Mouse (Mus musculus): ENCODE measurements at regions not wholly inside any gene's neighbourhood (a gene's known extent, or its start where the extent isn't known, plus 50 kb on each side); places are given as distances from the start of the nearest gene placed in this dataset.

GRCm38 (mm10) chr2:169501736-169502340 lies 85.7 kb downstream of the Gm11011 start:
- peaks cover 9% of the 10 kb centered on the region; the same call in 1 of the 2 replicates for H3K4me1 ChIP-seq (ENCODE audit: control insufficient read depth, insufficient read depth, low read length)
- no peaks in the 10 kb centered on the region for H3K27me3 ChIP-seq (ENCODE audit: control insufficient read depth, insufficient read depth, low read length)
- WGBS: 81% methylated on average over 11 of the region's 11 CpGs
- H3K4me3 ChIP-seq (ENCODE audit: low read length): no peak overlapping the region
- no peak overlapping the region for H3K4me2 ChIP-seq (replicated peaks; ENCODE audit: low read depth, low read length)
- H3K36me3 ChIP-seq (ENCODE audit: control insufficient read depth, insufficient read depth, low read length): no peaks in the 10 kb centered on the region
- H3K9ac ChIP-seq (ENCODE audit: low read depth, low read length): no peak overlapping the region
- H3K27ac ChIP-seq (ENCODE audit: low read depth, low read length): no peak overlapping the region; the same call in 1 of the 2 replicates
- ATAC-seq (ENCODE audit: low FRiP score, low TSS enrichment): no peak
- H3K9me3 ChIP-seq (ENCODE audit: control insufficient read depth, low read length): no peaks in the 10 kb centered on the region

- no peaks in the 10 kb centered on the region for H3K36me3 ChIP-seq (ENCODE audit: control insufficient read depth, insufficient read depth, low read length)
- no peak overlapping the region for H3K27ac ChIP-seq (ENCODE audit: low read depth, low read length)
- H3K4me3 ChIP-seq (ENCODE audit: low read length): no peak overlapping the region
- 78% methylated on average over 10 of the region's 10 CpGs for WGBS
- peaks cover 10% of the 10 kb centered on the region for H3K4me1 ChIP-seq (ENCODE audit: control insufficient read depth, insufficient read depth, low read length)
- no peaks in the 10 kb centered on the region for H3K27me3 ChIP-seq (ENCODE audit: control insufficient read depth, insufficient read depth, low read length)
- no peak for ATAC-seq (ENCODE audit: low FRiP score, low TSS enrichment)
- no peak overlapping the region for H3K4me2 ChIP-seq (replicated peaks; ENCODE audit: low read depth, low read length)
- no peak overlapping the region for H3K9ac ChIP-seq (ENCODE audit: low read depth, low read length)
- H3K9me3 ChIP-seq (ENCODE audit: control insufficient read depth, low read length): no peaks in the 10 kb centered on the region
These were observed 92.2 kb downstream of the Gm11011 start for GRCm38 (mm10) chr2:169495368-169495767.

- Histone ChIP-seq H3K27ac (ENCODE audit: low read depth, low read length) (no peak overlapping the region), H3K4me2 (replicated peaks; ENCODE audit: low read depth, low read length) (no peak overlapping the region), H3K9me3 (ENCODE audit: control insufficient read depth, low read length) (no peaks in the 10 kb centered on the region), H3K9ac (ENCODE audit: low read depth, low read length) (no peak overlapping the region), H3K4me1 (ENCODE audit: control insufficient read depth, insufficient read depth, low read length) (peaks cover 10% of the 10 kb centered on the region), H3K27me3 (ENCODE audit: control insufficient read depth, insufficient read depth, low read length) (no peaks in the 10 kb centered on the region), H3K36me3 (ENCODE audit: control insufficient read depth, insufficient read depth, low read length) (no peaks in the 10 kb centered on the region), H3K4me3 (ENCODE audit: low read length) (no peak overlapping the region)
- WGBS: 65% methylated on average over 11 of the region's 11 CpGs
- ATAC-seq (ENCODE audit: low FRiP score, low TSS enrichment): no peak
These were observed 92.8 kb downstream of the Gm11011 start for GRCm38 (mm10) chr2:169494503-169495311.

GRCm38 (mm10) chr2:169493609-169494275 lies 93.8 kb downstream of the Gm11011 start:
- H3K4me2 ChIP-seq (replicated peaks; ENCODE audit: low read depth, low read length): no peak overlapping the region
- ATAC-seq (ENCODE audit: low FRiP score, low TSS enrichment): no peak
- H3K4me1 ChIP-seq (ENCODE audit: control insufficient read depth, insufficient read depth, low read length): peaks cover 10% of the 10 kb centered on the region
- no peaks in the 10 kb centered on the region for H3K27me3 ChIP-seq (ENCODE audit: control insufficient read depth, insufficient read depth, low read length)
- no peak overlapping the region for H3K9ac ChIP-seq (ENCODE audit: low read depth, low read length)
- H3K27ac ChIP-seq (ENCODE audit: low read depth, low read length): no peak overlapping the region
- WGBS: 61% methylated on average over 16 of the region's 16 CpGs
- no peaks in the 10 kb centered on the region for H3K9me3 ChIP-seq (ENCODE audit: control insufficient read depth, low read length)
- no peak overlapping the region for H3K4me3 ChIP-seq (ENCODE audit: low read length)
- no peaks in the 10 kb centered on the region for H3K36me3 ChIP-seq (ENCODE audit: control insufficient read depth, insufficient read depth, low read length)

GRCm38 (mm10) chr2:169483934-169484333 lies 103.6 kb downstream of the Gm11011 start:
- H3K36me3 ChIP-seq (ENCODE audit: control insufficient read depth, insufficient read depth, low read length): no peaks in the 10 kb centered on the region
- H3K9me3 ChIP-seq (ENCODE audit: control insufficient read depth, low read length): no peaks in the 10 kb centered on the region
- H3K27ac ChIP-seq (ENCODE audit: low read depth, low read length): no peak overlapping the region
- H3K4me1 ChIP-seq (ENCODE audit: control insufficient read depth, insufficient read depth, low read length): 0 out of 2 replicates have a peak, but pooled peaks cover 9% of the 10 kb centered on the region
- H3K27me3 ChIP-seq (ENCODE audit: control insufficient read depth, insufficient read depth, low read length): no peaks in the 10 kb centered on the region
- H3K9ac ChIP-seq (ENCODE audit: low read depth, low read length): no peak overlapping the region
- H3K4me2 ChIP-seq (replicated peaks; ENCODE audit: low read depth, low read length): no peak overlapping the region
- no peak for ATAC-seq (ENCODE audit: low FRiP score, low TSS enrichment)
- no peak overlapping the region for H3K4me3 ChIP-seq (ENCODE audit: low read length)
- WGBS: 33% methylated on average over 8 of the region's 8 CpGs

GRCm38 (mm10) chr2:169481731-169482465 lies 105.6 kb downstream of the Gm11011 start:
- ATAC-seq (ENCODE audit: low FRiP score, low TSS enrichment): no peak
- WGBS: 47% methylated on average over 15 of the region's 15 CpGs

GRCm38 (mm10) chr2:169474418-169475112 lies 113.0 kb downstream of the Gm11011 start:
- no peak overlapping the region for H3K27ac ChIP-seq (ENCODE audit: low read depth, low read length)
- H3K4me1 ChIP-seq (ENCODE audit: control insufficient read depth, insufficient read depth, low read length): peaks cover 6% of the 10 kb centered on the region; the same call in 1 of the 2 replicates
- no peak overlapping the region for H3K4me3 ChIP-seq (ENCODE audit: low read length)
- no peaks in the 10 kb centered on the region for H3K36me3 ChIP-seq (ENCODE audit: control insufficient read depth, insufficient read depth, low read length)
- no peak for ATAC-seq (ENCODE audit: low FRiP score, low TSS enrichment)
- no peak overlapping the region for H3K9ac ChIP-seq (ENCODE audit: low read depth, low read length)
- no peaks in the 10 kb centered on the region for H3K27me3 ChIP-seq (ENCODE audit: control insufficient read depth, insufficient read depth, low read length)
- WGBS: 29% methylated on average over 9 of the region's 9 CpGs
- no peak overlapping the region for H3K4me2 ChIP-seq (replicated peaks; ENCODE audit: low read depth, low read length)
- H3K9me3 ChIP-seq (ENCODE audit: control insufficient read depth, low read length): no peaks in the 10 kb centered on the region

More at GRCm38 (mm10) chr2:169481731-169482465, 105.6 kb downstream of the Gm11011 start:
- Histone ChIP-seq H3K9me3 (ENCODE audit: control insufficient read depth, low read length) (no peaks in the 10 kb centered on the region), H3K4me1 (ENCODE audit: control insufficient read depth, insufficient read depth, low read length) (0 out of 2 replicates have a peak, but pooled peaks cover 9% of the 10 kb centered on the region), H3K4me3 (ENCODE audit: low read length) (no peak overlapping the region), H3K27ac (ENCODE audit: low read depth, low read length) (no peak overlapping the region), H3K36me3 (ENCODE audit: control insufficient read depth, insufficient read depth, low read length) (no peaks in the 10 kb centered on the region), H3K9ac (ENCODE audit: low read depth, low read length) (no peak overlapping the region), H3K4me2 (replicated peaks; ENCODE audit: low read depth, low read length) (no peak overlapping the region), H3K27me3 (ENCODE audit: control insufficient read depth, insufficient read depth, low read length) (no peaks in the 10 kb centered on the region)

- Histone ChIP-seq H3K4me1 (ENCODE audit: control insufficient read depth, insufficient read depth, low read length) (peaks cover 3% of the 10 kb centered on the region; the same call in 1 of the 2 replicates), H3K27ac (ENCODE audit: low read depth, low read length) (no peak overlapping the region), H3K36me3 (ENCODE audit: control insufficient read depth, insufficient read depth, low read length) (no peaks in the 10 kb centered on the region), H3K9me3 (ENCODE audit: control insufficient read depth, low read length) (no peaks in the 10 kb centered on the region), H3K4me2 (replicated peaks; ENCODE audit: low read depth, low read length) (no peak overlapping the region), H3K27me3 (ENCODE audit: control insufficient read depth, insufficient read depth, low read length) (no peaks in the 10 kb centered on the region), H3K4me3 (ENCODE audit: low read length) (no peak overlapping the region), H3K9ac (ENCODE audit: low read depth, low read length) (no peak overlapping the region)
- 91% methylated on average over 10 of the region's 10 CpGs for WGBS
- ATAC-seq (ENCODE audit: low FRiP score, low TSS enrichment): no peak
These were observed 118.0 kb downstream of the Gm11011 start for GRCm38 (mm10) chr2:169469538-169469937.

Measured in kidney, embryonic 14.5 days (tissue).